ENCODE assay signal across 17 mouse cellular contexts in genomic region chr1:91702021-91702420, GRCm38 (mm10).
"Had no signal": no experiment of that assay in that cellular context is flagged by ENCODE, and none has a peak within 500 bp of the region (broad histone marks: within the 10 kb centered on the region; RNA-seq: fewer than 3 reads in every experiment).

No protein-coding gene starts in this region.

- H3K27ac ChIP-seq: liver, embryonic 15.5 days; macrophage; midbrain, embryonic 13.5 days; midbrain, embryonic 15.5 days; neural tube, embryonic 12.5 days; stomach, embryonic 15.5 days; stomach, postnatal 0 days had no signal

- H3K9me3 ChIP-seq: liver, embryonic 15.5 days; megakaryocyte, embryonic 14.5 days; midbrain, embryonic 13.5 days; midbrain, embryonic 15.5 days; neural tube, embryonic 12.5 days; stomach, embryonic 15.5 days had no signal

- H3K4me2 ChIP-seq: liver, embryonic 15.5 days; midbrain, embryonic 11.5 days; midbrain, embryonic 13.5 days; midbrain, embryonic 15.5 days; neural tube, embryonic 12.5 days; stomach, embryonic 15.5 days had no signal

- ATAC-seq: liver, postnatal 0 days; midbrain, embryonic 13.5 days; midbrain, embryonic 15.5 days had no signal

- H3K9ac ChIP-seq: liver, embryonic 15.5 days; liver, postnatal 0 days; midbrain, embryonic 13.5 days; midbrain, embryonic 15.5 days; neural tube, embryonic 12.5 days; stomach, embryonic 15.5 days had no signal

- H3K36me3 ChIP-seq: liver, embryonic 15.5 days; midbrain, embryonic 13.5 days; midbrain, embryonic 15.5 days; neural tube, embryonic 12.5 days; stomach, embryonic 15.5 days had no signal

- H3K27me3 ChIP-seq: liver, embryonic 15.5 days; midbrain, embryonic 13.5 days; midbrain, embryonic 15.5 days; neural tube, embryonic 12.5 days; stomach, embryonic 15.5 days had no signal

- H3K4me1 ChIP-seq: liver, embryonic 15.5 days; megakaryocyte, embryonic 14.5 days; midbrain, embryonic 13.5 days; midbrain, embryonic 15.5 days; neural tube, embryonic 12.5 days; stomach, embryonic 15.5 days had no signal

- DNase-seq: liver, postnatal 0 days; lung, adult 2 months; lung, postnatal 14 days; lung, postnatal 36 days; right cerebral cortex, postnatal 14 days; thymus, adult 2 months; thymus, postnatal 25 days; thymus, postnatal 4 days had no signal

- H3K4me3 ChIP-seq: liver, embryonic 15.5 days; megakaryocyte, embryonic 14.5 days; midbrain, embryonic 13.5 days; midbrain, embryonic 15.5 days; neural tube, embryonic 12.5 days; stomach, embryonic 15.5 days had no signal
